Mouse (Mus musculus) brain, adult 10 weeks (tissue): ENCODE data around the gene Hpn. TPM values are rescaled to one million over a fixed set of nuclear protein-coding genes. Genes with fewer than 3 reads are reported as not detected.

Experiments used
- polyA plus RNA-seq: library from polyadenylated mRNA; stranded (reverse); fragments of 350-450 nt; fragmentation: Illumina TruSeq; extraction: RNeasy Lipid Tissue Mini Kit (QIAGEN cat#74804); gene quantifications from one replicate; pipeline ENCODE4 v1.2.3, GENCODE M21; 2015; ENCODE audit warnings: low read depth, low replicate concordance

The Hpn gene
- 2.6 TPM for polyA plus RNA-seq

DNA sequence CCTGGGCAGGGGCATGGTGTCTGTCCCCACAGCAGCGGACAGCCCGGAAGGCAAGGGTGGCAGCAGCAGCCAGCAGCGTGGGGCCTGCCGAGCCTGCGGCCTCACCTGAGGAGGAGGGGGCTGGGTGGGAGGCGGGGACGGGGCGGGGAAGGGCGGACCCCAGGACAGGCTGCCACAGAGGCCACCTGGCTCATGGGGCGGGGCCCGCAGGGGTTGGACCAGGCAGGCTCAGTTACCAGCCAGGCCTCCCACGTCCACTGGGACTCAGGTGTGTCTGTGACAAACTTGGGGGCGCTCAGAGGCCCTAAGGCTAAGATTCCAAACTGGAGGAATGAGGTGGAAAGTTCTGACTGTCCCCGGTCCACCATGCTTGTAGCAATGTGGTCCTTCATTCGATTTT lies at the start of gene Hpn:
Hpn (minus strand) TSS at position 109 of the 400 bp plus-strand sequence.

GRCm38 (mm10) chr7:31155296-31156033 lies 40.4 kb upstream of the Hpn start, which contains the start of gene Gramd1a:
Gene Gramd1a (minus strand): TSS chr7:31155896.

GRCm38 (mm10) chr7:31126851-31127724 lies 12.0 kb upstream of the Hpn start, which contains the start of gene Scn1b:
Gene Scn1b (minus strand): TSS chr7:31127003.

DNA sequence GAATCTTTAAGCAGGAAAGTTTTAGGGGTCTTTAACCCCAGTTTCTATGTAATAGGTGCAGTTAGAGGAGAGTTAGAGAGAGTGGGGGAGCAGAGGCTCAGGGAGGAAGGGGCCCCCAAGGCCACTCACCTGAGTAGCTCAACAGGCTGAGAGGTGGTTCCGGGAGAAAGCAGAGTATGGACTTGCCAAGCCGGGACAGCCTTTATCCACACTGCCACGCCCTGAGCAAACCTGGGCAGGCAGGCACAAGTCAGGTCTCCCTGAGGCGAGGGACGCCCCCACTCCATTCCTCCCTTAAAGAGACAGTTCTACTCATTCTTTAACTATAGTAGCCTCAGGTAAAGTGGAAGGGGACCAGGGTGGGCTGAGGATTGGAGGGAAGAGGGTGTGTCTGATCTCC lies 38.6 kb downstream of the Hpn start, which contains the start of gene Fxyd3:
Fxyd3 (minus strand) TSS at position 213 of the 400 bp plus-strand sequence.

GRCm38 (mm10) chr7:31059108-31059507 lies 56.0 kb downstream of the Hpn start, which contains the start of gene Lgi4:
Gene Lgi4 (plus strand): TSS chr7:31059342.

DNA sequence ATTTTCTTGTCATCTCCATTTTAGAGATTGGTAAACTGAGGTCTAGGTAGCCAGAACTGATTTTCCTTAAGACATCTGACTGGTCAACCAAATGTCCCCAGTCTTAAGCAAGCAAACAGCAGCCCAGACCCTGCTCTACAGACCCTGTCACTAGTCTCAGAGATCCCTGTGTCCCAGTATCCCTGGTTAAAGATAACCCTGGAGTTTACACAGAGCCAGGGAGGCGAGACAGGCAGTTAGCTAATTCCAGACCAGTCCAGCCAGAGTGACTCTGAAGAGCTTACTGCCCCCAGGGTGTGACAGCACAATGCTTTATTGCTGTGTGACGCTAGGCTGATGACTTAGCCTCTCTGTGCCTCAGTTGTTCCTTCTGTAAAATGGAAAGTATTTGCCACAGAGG lies 58.0 kb downstream of the Hpn start, which contains the start of gene Fxyd1:
Fxyd1 (minus strand) TSS at position 129 of the 400 bp plus-strand sequence.

GRCm38 (mm10) chr7:31051321-31052021 lies 63.6 kb downstream of the Hpn start, which contains the start of gene Fxyd7:
Gene Fxyd7 (minus strand): TSS chr7:31051467.

Other genes starting within 250 kb of the Hpn start
- gene Cd22, start 234.9 kb downstream of the Hpn start, polyA plus RNA-seq: 0.55 TPM
- gene Mag, start 200.4 kb downstream of the Hpn start, polyA plus RNA-seq: 324 TPM
- not detected for gene Hamp2, start 190.6 kb downstream of the Hpn start, polyA plus RNA-seq
- not detected for gene Hamp, start 171.3 kb downstream of the Hpn start, polyA plus RNA-seq
- 193 TPM for gene Usf2, start 158.5 kb downstream of the Hpn start, polyA plus RNA-seq
- gene Lsr, start 141.8 kb downstream of the Hpn start, polyA plus RNA-seq: 8.0 TPM
- gene Fam187b, start 141.5 kb downstream of the Hpn start, polyA plus RNA-seq: not detected
- gene Fxyd5, start 72.8 kb downstream of the Hpn start, polyA plus RNA-seq: 51.2 TPM
- 169 TPM for gene Fxyd7, start 63.8 kb downstream of the Hpn start, polyA plus RNA-seq
- 148 TPM for gene Fxyd1, start 58.1 kb downstream of the Hpn start, polyA plus RNA-seq
- 27.6 TPM for gene Lgi4, start 55.9 kb downstream of the Hpn start, polyA plus RNA-seq
- not detected for gene Fxyd3, start 38.6 kb downstream of the Hpn start, polyA plus RNA-seq
- 542 TPM for gene Scn1b, start 11.7 kb upstream of the Hpn start, polyA plus RNA-seq
- gene Gramd1a, start 40.6 kb upstream of the Hpn start, polyA plus RNA-seq: 112 TPM
- not detected for gene Scgb2b2, start 175.2 kb upstream of the Hpn start, polyA plus RNA-seq
- gene Scgb1b2, start 176.5 kb upstream of the Hpn start, polyA plus RNA-seq: not detected
- not detected for gene Scgb2b3, start 246.8 kb upstream of the Hpn start, polyA plus RNA-seq